In the genomic region with DNA sequence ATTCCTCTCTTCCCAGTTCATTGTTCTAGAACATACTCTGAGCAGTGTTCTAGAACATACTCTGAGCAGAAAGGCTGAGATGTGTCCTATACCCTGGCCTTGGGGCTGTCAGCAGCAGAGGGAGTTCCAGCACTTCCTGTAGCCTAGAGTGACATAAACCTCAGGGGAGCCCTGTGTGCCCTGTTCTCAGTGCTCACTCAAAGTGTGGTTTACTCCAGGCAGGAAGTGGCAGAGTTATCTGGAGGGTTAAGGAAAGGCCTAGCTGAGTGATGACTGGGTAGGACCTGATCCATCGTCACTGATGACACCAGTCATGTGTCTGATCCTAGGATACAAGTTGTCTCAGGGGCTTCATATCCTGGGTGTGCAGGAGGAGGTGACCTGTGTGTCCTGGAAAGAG, we compare ENCODE assay signal across 20 mouse cellular contexts. TPM values are rescaled to one million over a fixed set of nuclear protein-coding genes. Genes with fewer than 3 reads are reported as not detected.
A peak's percentile ranks its signal among the peaks of the same experiment; 100 is the strongest.
DNase-seq lines count a peak whose midpoint lies in the region; ATAC-seq and TF ChIP-seq lines count a peak whose summit lies in the region.
"Not testable (repeated sequence)": the region's sequence is repeated elsewhere in the genome, so short reads cannot be mapped to it uniquely, and the experiment has no call there.
"Had no signal": no experiment of that assay in that cellular context is flagged by ENCODE, and none has a peak within 500 bp of the region (broad histone marks: within the 10 kb centered on the region; RNA-seq: fewer than 3 reads in every experiment).

No protein-coding gene starts in this region.

- H3K4me3 ChIP-seq in CH12.LX (replicated peaks in 1 of 3; ENCODE audit: low read depth in 2 of 3, low read length in 2 of 3, poor library complexity in 1 of 3): not testable (repeated sequence)

- in situ Hi-C loops in CH12.LX (cut with MboI; ENCODE audit: low pct_ligation_motif_present, low pct_unique_long_range_greater_than_20kb, low sequenced_read_pairs): loop anchor here (10.0 kb wide), 1 partner anchor 55 kb away; no protein-coding TSS in a partner anchor

- TF ChIP-seq CTCF in CH12.LX (conservative IDR thresholded peaks at IDR 0.05 in 1 of 2, IDR thresholded peaks at IDR 0.05 in 1 of 2; ENCODE audit: low read depth in 2 of 2, low read length in 2 of 2): peak in 1 of 2 experiments; percentile 0; a peak in 1 of 4 replicates

- not testable (repeated sequence) for TF ChIP-seq POLR2A in CH12.LX (IDR thresholded peaks at IDR 0.05; ENCODE audit: low read depth, low read length)

- not testable (repeated sequence) for H3K79me2 ChIP-seq in CH12.LX (replicated peaks; ENCODE audit: control insufficient read depth, extremely low read depth, insufficient read depth, poor library complexity, severe bottlenecking)

- not testable (repeated sequence) for H3K4me2 ChIP-seq in CH12.LX (ENCODE audit: insufficient read depth, low read depth, poor library complexity, severe bottlenecking)

- TF ChIP-seq RAD21 in CH12.LX (IDR thresholded peaks at IDR 0.05; ENCODE audit: low read depth, low read length): not testable (repeated sequence)

- H3K9me3 ChIP-seq in CH12.LX (replicated peaks; ENCODE audit: low read length): not testable (repeated sequence)

- H3K4me1 ChIP-seq in CH12.LX (ENCODE audit: control insufficient read depth in 1 of 2, insufficient read depth in 2 of 2): not testable (repeated sequence)

- peak; percentile 63 for ATAC-seq in granulocyte monocyte progenitor cell, adult 5-6 weeks (replicated peaks; ENCODE audit: poor library complexity, severe bottlenecking)
- ATAC-seq in monocyte, adult 5-6 weeks (replicated peaks; ENCODE audit: insufficient number of reproducible peaks, low FRiP score, low TSS enrichment, poor library complexity, severe bottlenecking): peak; percentile 73

- DNase-seq in CH12.LX (ENCODE audit: extremely low read depth): peak; percentile 6
- peak; percentile 7 for DNase-seq in induced T-regulatory cell, adult 2 months (ENCODE audit: low read depth)
- peak; percentile 41 to 43 for DNase-seq in spleen, postnatal 36 days (ENCODE audit: low spot score in 2 of 2)
- DNase-seq in thymus, postnatal 14 days: peak; percentile 21

- not testable (repeated sequence) for H3K27ac ChIP-seq in CH12.LX (ENCODE audit: insufficient read depth, low read depth)

- H3K9ac ChIP-seq in CH12.LX (ENCODE audit: insufficient read depth, low read depth): not testable (repeated sequence)

- not testable (repeated sequence) for H3K27me3 ChIP-seq in CH12.LX (replicated peaks)

- dilution Hi-C loops in CH12.LX (cut with MboI; ENCODE audit: extremely low pct_ligation_motif_present, extremely low pct_unique_long_range_greater_than_20kb, low sequenced_read_pairs): not testable (repeated sequence)

- H3K36me3 ChIP-seq in CH12.LX (replicated peaks in 1 of 2; ENCODE audit: control insufficient read depth in 1 of 2, insufficient read depth in 1 of 2, low read length in 1 of 2): not testable (repeated sequence)

- TF ChIP-seq EP300 in CH12.LX (IDR thresholded peaks at IDR 0.05; ENCODE audit: low read length): not testable (repeated sequence)

RNA-seq across cellular contexts. Expression of gene Ceacam2, which starts 0.3 kb away (rescaled TPM):
- total RNA-seq in CH12.LX (2012; rRNA removed) (0.08 TPM in 1 of 2 replicates, not detected in the other), CH12.LX (2014; rRNA removed) (not detected in 2 replicates)
- 0.64 and 0.90 TPM in 2 replicates for polyA plus RNA-seq in CH12.LX (2012; ENCODE audit: insufficient read length, low read depth)
- total RNA-seq in granulocyte monocyte progenitor cell, adult 5-6 weeks (2014; fragmentation: Nextera tagmentation): not detected in 2 replicates
- total RNA-seq in granulocyte monocyte progenitor cell, adult 5-6 weeks (2017): not detected in 2 replicates
- 0.78 TPM in 1 of 3 replicates, not detected in the others for total RNA-seq in monocyte, adult 5-6 weeks (2017)
- total RNA-seq: forebrain, postnatal 0 days had no signal
- polyA plus RNA-seq: CD4-positive, CD25-positive, alpha-beta regulatory T cell, adult 4 months; embryonic facial prominence, embryonic 10.5 days; embryonic facial prominence, embryonic 15.5 days; forebrain, embryonic 12.5 days; forebrain, postnatal 0 days; heart, embryonic 11.5 days; heart, postnatal 0 days; limb, embryonic 10.5 days; limb, embryonic 15.5 days; lung, postnatal 0 days; midbrain, embryonic 11.5 days; midbrain, embryonic 16.5 days; myocyte; stomach, postnatal 0 days had no signal
